Mouse (Mus musculus) cerebellum, adult 18-20 months (tissue): ENCODE data around the gene Kcnc1.

Experiments
- DNase-seq, 2 experiments: peaks; one replicate each; pipeline ENCODE4 v3.0.0; 2021

Kcnc1 gene

GRCm38 (mm10) chr7:46423951-46424350, 27.7 kb downstream of the Kcnc1 start:
- DNase-seq = peak; percentile 70 to 71

DNA sequence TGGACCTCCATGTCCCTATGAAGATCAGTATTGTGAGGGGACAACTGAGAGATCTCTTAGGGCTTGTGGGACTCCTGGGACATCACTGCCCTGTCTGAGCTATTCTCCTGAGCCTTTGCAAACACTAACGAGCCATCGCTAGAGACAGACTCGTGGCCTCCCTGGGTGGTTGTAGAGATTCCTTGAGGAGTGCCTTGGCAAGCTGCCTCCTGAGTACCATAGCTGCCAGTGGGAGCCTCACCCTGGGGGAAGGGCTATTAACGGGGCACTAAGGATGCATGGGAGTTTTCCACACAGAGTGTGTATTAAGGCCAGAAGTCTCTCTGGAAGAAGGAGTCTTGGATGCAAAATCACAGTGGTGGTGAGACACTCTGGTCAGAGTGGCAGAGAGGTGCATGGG, 28.7 kb downstream of the Kcnc1 start:
- DNase-seq = no peak

- no peak for DNase-seq
These were observed 37.6 kb downstream of the Kcnc1 start for GRCm38 (mm10) chr7:46433874-46434273.

GRCm38 (mm10) chr7:46435833-46436232, 39.5 kb downstream of the Kcnc1 start:
- no peak for DNase-seq

DNA sequence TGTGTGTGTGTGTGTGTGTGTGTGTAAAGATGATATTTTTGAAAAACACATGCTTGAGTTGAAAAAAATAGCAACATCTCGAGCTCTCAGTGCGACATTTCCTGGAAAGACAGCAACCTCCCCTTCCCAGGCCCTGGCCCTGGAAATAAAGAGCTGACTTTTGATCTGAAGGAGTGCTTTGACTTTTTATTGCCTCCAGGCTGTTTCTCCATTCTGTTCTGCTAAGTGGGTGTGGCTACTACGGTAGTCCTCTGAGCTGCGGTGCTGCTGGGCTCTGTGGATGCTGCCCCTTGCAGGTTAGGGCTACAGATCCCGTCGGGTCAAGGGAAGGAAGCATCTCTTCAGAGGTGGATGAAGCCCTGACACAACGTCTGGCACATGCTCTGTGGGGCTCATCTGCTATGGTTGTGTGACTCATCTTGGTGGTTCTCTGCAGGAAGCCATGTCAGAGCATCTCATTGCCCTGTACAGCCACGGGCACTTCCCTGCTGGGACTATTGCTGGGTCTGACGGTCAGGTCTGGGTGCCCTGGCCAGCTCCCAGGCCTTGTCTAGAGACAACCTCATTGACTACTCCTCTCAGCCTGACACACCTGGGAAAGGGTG, 42.3 kb downstream of the Kcnc1 start:
- DNase-seq = no peak

DNA sequence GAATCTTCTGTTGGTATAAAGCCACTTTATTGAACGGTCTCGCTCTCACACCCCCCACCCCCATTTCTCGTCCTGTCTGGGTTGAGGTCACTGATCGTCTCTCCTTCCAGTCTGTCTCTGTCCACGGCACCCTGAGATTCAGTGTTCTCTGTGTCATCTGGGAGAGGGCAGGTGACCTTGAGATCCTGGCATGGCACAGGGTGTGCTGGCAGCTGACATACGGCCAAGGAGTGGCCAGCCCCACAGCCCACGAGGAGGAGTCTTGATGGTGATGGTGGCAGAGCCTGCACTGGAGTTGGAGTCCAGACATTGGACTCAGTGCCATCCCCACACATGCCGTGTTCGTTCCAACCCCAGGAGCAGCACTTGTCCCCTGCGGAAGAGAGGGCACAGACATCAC, 46.9 kb downstream of the Kcnc1 start:
- peak in 1 of 2 experiments; percentile 24 for DNase-seq

- DNase-seq = peak; percentile 74 to 75
These were observed 49.6 kb downstream of the Kcnc1 start for GRCm38 (mm10) chr7:46445896-46446295.

DNA sequence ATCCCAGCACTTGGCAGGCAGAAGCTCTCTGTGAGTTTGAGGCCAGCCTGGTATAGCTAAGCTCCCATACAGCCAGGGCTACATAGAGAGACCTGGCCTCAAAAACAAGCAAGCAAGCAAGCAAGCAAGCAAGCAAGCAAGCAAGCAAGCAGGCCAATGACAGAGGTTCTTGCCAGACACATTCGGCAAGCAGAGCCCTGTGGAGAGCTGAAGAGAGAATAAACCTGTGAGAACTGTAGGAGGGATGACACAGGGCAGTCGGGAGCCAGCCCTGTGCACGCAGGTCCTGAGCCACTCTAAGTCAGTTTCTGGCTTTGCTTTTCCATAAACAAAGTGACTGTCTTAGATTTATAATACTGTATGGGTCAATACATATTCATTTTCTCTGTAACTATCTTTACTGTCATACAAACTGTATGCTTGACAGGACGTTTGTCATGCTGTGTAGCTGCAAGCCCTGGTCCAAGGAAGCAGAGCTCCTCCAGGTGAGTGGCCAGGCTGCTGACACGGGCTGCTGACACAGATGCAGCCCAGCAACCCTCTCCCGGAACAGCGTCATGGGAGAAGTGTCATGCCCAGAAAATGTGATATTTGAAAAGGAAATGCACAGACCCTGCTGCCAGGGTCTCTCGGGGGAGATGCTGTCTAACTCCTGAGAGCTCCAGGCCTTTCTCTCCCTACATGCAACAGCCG, 51.3 kb downstream of the Kcnc1 start:
- DNase-seq = peak; percentile 64 to 71

GRCm38 (mm10) chr7:46448922-46449645, 52.8 kb downstream of the Kcnc1 start:
- DNase-seq = peak in 1 of 2 experiments; percentile 55

DNA sequence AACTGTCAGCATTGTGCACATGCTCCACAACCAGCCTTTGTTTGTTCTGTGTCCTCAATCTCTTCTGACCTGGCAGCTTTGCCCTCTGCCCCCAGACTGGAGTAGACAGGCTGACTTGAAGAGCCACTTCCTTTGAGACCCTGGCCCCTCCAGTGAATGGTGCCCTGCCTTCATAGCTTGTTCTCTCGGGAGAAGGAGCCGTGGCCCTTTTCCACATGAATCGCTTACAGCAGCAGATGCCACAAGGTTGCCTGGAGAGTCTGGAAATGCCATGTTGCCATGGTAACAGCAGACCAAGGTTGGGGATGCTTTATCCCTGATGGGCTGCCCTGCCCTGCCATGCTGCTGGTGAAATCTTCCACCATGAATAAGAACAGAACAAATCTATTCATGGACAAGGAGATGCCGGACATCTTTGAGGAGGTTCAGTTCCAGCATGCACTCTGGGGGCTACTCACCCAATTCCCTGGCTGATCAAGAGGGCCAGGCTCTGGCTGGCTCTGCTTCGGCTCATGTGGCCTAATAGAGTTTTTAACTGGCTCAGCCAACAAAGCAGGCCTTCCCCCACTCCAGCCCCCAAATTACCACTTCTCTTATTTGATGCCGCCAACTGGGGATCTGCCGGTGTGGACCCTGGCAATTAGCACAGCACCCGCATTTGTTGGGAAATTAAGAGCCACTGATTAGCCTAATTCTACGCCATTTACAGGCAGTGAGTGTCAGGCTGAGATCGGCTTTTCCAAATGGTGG, 57.8 kb downstream of the Kcnc1 start:
- DNase-seq = peak; percentile 76 to 85

GRCm38 (mm10) chr7:46457889-46458288, 61.6 kb downstream of the Kcnc1 start:
- DNase-seq = peak in 1 of 2 experiments; percentile 50

DNA sequence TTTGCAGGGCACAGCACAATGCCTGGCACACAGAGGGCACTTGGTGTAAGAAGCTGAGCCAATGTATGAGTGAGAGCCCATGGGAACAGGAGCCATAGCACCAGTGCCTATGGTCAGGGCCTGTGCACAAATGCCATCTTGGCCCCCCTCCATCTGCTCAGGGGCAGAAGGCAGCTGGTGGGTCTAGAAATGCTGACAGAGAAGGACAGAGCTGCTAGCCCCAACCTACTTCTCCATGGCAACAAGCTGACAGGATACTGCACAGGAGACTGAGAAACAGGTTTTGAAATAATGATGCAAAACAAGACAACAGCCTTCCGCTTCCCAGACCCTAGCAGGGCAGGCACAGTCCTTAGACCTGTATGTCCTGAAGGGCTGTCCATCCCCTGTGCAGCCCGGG, 62.9 kb downstream of the Kcnc1 start:
- DNase-seq = peak; percentile 72 to 78

DNA sequence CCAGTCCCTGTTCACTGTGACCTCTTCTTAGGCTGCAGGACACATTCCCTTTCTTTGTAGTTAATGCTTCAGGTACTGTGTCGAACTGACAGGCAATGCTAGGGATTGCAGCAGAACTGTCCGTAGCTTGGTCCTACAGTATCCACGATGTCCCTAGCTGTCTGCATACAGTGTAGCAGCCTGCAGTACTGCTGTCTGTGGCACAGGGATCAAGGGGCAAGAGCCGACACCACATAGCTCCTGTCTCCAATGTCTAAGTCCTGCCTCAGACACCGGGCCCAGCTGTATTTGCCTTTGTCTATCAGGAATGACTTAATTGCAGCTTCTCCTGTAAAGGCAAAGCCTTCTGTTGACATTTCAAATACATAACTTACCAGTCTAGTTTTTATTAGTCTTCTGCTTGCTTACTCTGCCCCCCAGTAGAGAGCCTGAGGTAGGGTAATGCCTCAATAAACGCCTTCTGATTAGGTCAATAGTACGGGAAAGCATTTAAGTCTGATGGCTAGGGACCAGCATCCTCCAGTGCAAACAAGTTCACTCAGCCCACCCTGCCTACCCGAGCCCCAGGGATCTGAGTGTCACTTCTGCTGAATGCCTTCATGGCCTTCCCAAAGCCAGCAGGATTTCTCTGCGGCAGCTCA, 63.4 kb downstream of the Kcnc1 start:
- no peak for DNase-seq

- peak; percentile 40 to 49 for DNase-seq
These were observed 66.0 kb downstream of the Kcnc1 start for GRCm38 (mm10) chr7:46462287-46462686.

DNA sequence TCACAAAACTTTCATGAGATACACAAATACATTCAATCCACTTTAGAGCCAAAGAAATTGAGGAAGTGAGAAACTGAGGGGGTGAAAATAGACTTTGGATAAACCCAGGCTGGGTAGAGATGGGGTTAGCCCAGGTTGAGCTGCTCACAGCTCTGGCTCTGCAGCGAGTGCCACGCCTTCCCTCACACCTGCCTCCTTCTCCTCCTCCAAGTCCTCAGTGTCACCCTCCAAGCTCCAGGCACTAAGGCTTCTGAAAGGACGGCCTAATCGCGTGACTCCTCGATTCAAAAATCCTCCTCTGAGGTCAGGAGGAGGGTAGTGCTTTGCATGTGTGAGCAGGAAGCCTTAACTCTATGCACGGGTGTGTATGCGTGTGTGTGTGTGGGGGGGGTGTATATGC, 66.8 kb downstream of the Kcnc1 start:
- DNase-seq = no peak

DNA sequence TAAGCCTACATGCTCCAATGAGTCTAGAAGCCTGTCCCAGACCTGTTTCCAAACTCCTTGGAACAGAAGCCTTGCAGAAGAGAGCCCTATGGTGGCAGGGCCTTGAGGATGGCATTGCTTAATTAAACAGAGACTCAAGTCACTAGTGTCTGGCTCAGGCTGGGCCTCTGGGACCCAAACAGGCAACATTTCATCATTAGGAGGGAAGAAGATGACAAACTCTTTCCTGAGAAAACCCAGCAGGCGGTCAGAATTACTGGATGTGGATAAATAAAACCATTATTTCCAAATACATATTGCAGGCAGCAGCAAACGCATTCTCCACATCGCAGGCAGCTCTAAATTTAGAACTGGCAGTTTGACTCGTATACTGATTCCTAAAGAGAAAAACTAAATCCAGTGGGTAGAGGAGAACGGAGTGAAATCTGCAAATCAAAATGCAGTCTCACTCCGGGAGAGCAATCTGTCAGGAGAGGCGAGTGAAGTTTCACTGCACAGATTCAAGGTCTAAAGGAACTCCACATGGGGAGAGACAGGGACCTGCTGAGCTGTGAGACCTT, 70.2 kb downstream of the Kcnc1 start:
- no peak for DNase-seq

- DNase-seq = no peak
These were observed 73.2 kb downstream of the Kcnc1 start for GRCm38 (mm10) chr7:46469542-46469941.

DNA sequence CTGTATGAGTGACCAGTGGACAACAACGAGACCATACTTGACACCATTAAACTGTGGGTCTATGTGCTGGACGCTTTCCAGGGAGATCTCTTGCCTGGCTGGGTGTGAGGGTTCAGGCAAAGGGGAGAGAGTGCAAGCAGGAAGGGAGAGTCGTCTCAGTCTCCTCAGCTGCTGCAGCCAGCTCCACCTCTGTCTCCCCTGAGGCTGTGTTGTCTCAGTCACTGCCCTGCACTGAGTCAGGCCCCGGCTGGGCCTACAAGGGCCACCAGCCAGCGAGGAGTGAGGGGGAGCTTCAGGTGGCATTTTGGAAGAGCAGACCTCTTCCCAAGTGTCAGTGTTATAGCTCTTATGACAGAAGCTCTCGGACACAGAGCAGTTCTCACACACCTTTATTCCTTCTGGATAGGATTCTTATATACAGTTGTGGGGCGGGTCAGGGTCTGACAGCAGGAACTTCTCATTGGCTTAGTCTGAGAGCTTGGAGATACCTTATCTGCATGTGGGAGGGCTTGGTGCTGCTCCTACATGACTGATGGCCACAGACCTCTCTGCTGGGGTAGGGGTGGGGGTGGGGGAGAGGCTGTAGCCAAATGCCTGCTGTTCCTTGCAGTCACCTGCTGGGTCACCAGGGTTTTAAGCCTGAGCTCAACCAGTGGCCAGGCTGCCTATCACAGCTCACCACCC, 74.9 kb downstream of the Kcnc1 start:
- no peak for DNase-seq

- DNase-seq = peak in 1 of 2 experiments; percentile 45
These were observed 76.8 kb downstream of the Kcnc1 start for GRCm38 (mm10) chr7:46473141-46473540.

- no peak for DNase-seq
These were observed 79.2 kb downstream of the Kcnc1 start for GRCm38 (mm10) chr7:46475464-46475863.

GRCm38 (mm10) chr7:46477456-46477855, 81.2 kb downstream of the Kcnc1 start:
- DNase-seq = no peak

GRCm38 (mm10) chr7:46479793-46480192, 83.5 kb downstream of the Kcnc1 start:
- DNase-seq = peak; percentile 65 to 76
